ENCODE assay signal across 8 mouse cellular contexts in the genomic region with DNA sequence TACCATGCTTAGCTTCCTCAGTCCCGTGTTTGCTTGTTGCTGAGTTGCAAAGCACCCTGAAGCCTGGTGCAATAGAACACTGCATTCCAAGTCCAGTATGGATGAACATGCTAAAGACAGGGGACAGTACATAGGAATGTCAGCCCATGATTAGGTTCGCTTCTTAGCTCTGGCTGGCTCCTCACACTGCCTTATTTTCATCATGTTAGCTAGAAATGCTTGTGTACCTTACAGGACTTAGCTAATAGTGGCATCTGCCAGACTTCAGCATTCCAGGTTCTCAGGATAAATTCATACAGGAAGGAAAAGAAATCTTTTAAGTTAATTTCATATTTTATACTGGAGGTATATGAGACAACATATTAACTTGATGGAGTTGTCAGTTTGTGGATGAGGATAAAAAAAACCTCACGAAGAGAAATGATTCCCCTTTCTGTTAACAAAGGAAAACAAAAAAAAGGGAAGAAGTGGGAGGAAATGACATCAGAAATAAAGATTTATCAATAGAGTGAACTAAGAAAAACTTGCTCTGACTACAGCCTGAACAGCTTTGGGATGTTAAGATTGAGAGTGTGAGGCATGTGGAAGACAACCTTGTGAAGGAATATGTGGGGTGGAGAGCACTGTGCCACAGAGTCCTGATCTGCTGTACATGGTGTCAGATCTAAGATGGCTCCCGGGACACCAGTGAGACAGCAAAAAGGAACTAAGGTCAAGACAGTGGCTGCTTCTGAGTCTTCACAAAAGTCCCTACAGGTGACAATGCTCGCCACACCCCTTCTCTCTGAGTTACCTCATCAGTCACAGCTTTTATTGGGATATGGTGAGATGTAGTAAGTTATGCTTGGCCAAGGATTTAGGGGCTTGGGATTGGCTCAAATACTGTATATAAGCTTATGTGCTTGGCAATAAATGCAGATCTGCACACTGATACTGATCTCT. TPM values are rescaled to one million over a fixed set of nuclear protein-coding genes. Genes with fewer than 3 reads are reported as not detected.
DNase-seq lines count a peak whose midpoint lies in the region; ATAC-seq and TF ChIP-seq lines count a peak whose summit lies in the region.

No protein-coding gene starts in this region.

- no peak for DNase-seq in liver, adult 2 months (ENCODE audit: extremely low read depth, low read depth, low spot score)
- DNase-seq in liver = no peak
- no peak for DNase-seq in intestine, embryonic 14.5 days (ENCODE audit: low spot score)
- no peak for DNase-seq in right cerebral cortex, adult 18-20 months
- DNase-seq in adrenal gland, postnatal 10 days = no peak
- no peak for DNase-seq in thymus, postnatal 0 days (ENCODE audit: low spot score)

- peak; percentile 9; the same call in 1 of the 2 replicates for ATAC-seq in intestine, embryonic 14.5 days (replicated peaks; ENCODE audit: low FRiP score, low TSS enrichment, low read depth)
- peak; percentile 29; the same call in 1 of the 2 replicates for ATAC-seq in monocyte, adult 5-6 weeks (replicated peaks; ENCODE audit: insufficient number of reproducible peaks, low FRiP score, low TSS enrichment, poor library complexity, severe bottlenecking)

- no peaks in the 10 kb centered on the region for H3K36me3 ChIP-seq in liver, adult 2 months (ENCODE audit: control insufficient read depth, insufficient read depth, low read length)
- H3K36me3 ChIP-seq in intestine, embryonic 14.5 days (ENCODE audit: control insufficient read depth, insufficient read depth, low read length) = no peaks in the 10 kb centered on the region

- no peak for TF ChIP-seq POLR2A in liver, adult 2 months (IDR thresholded peaks at IDR 0.05; ENCODE audit: extremely low read depth, insufficient read depth, low read length)
- no peak for TF ChIP-seq POLR2A in cortical plate, adult 2 months (IDR thresholded peaks at IDR 0.05; ENCODE audit: extremely low read depth, insufficient read depth, low read length)

- peaks cover 11% of the 10 kb centered on the region; the same call in 1 of the 2 replicates for H3K79me2 ChIP-seq in liver, adult 2 months (ENCODE audit: control insufficient read depth, insufficient read depth, low read length)

- no peak for TF ChIP-seq CTCF in liver, adult 2 months (IDR thresholded peaks at IDR 0.05; ENCODE audit: low read depth, low read length)
- no peak for TF ChIP-seq CTCF in cortical plate, adult 2 months (IDR thresholded peaks at IDR 0.05; ENCODE audit: extremely low read depth, insufficient read depth, low read length)

- H3K9ac ChIP-seq in liver, adult 2 months (ENCODE audit: low read depth, low read length) = peak overlapping the region; percentile 29
- H3K9ac ChIP-seq in intestine, embryonic 14.5 days (ENCODE audit: low read length) = peak overlapping the region; percentile 40

- H3K4me1 ChIP-seq in liver, adult 2 months (ENCODE audit: control insufficient read depth, insufficient read depth, low read length) = peaks cover 11% of the 10 kb centered on the region
- peaks cover 2% of the 10 kb centered on the region; the same call in 1 of the 2 replicates for H3K4me1 ChIP-seq in cortical plate, adult 2 months (ENCODE audit: control insufficient read depth, insufficient read depth, low read length)
- H3K4me1 ChIP-seq in intestine, embryonic 14.5 days (replicated peaks; ENCODE audit: control insufficient read depth, insufficient read depth, low read length) = peaks cover 7% of the 10 kb centered on the region

- WGBS in liver, adult 2 months = 56% methylated on average over 5 of the region's 5 CpGs
- 63% methylated on average over 5 of the region's 5 CpGs for WGBS in intestine, embryonic 14.5 days

- H3K27me3 ChIP-seq in liver, adult 2 months (ENCODE audit: control insufficient read depth, insufficient read depth, low read length) = no peaks in the 10 kb centered on the region
- H3K27me3 ChIP-seq in intestine, embryonic 14.5 days (replicated peaks; ENCODE audit: control insufficient read depth, insufficient read depth, low read length) = no peaks in the 10 kb centered on the region

- H3K9me3 ChIP-seq in intestine, embryonic 14.5 days (ENCODE audit: control insufficient read depth, low read length) = no peaks in the 10 kb centered on the region

- peak overlapping the region; percentile 67 for H3K4me2 ChIP-seq in intestine, embryonic 14.5 days (ENCODE audit: low read length)

- peak overlapping the region; percentile 47 for H3K27ac ChIP-seq in liver, adult 2 months (replicated peaks; ENCODE audit: insufficient read depth, low read depth, low read length)
- no peak overlapping the region for H3K27ac ChIP-seq in cortical plate, adult 2 months (ENCODE audit: insufficient read depth, low read length)
- no peak overlapping the region for H3K27ac ChIP-seq in intestine, embryonic 14.5 days (ENCODE audit: low read depth)

- H3K4me3 ChIP-seq in liver, adult 2 months (ENCODE audit: insufficient read depth, low read depth, low read length) = peak overlapping the region; percentile 35
- H3K4me3 ChIP-seq in cortical plate, adult 2 months (ENCODE audit: insufficient read depth, low read length) = peak overlapping the region; percentile 3; the same call in 1 of the 2 replicates
- H3K4me3 ChIP-seq in intestine, embryonic 14.5 days (ENCODE audit: low read depth, low read length) = peak overlapping the region; percentile 42

RNA-seq across cellular contexts. Expression of a gene that starts 1.0 kb away (rescaled TPM):
- total RNA-seq in liver, adult 2 months (2014; rRNA removed) = 21.2 and 22.9 TPM in 2 replicates
- polyA plus RNA-seq in liver, adult 2 months (2012; rRNA removed) = 5.9 and 6.6 TPM in 2 replicates
- 17.7 and 17.8 TPM in 2 replicates for polyA plus RNA-seq in cortical plate, adult 2 months (2012; rRNA removed)
- polyA plus RNA-seq in intestine, embryonic 14.5 days (2014; fragmentation: Nextera tagmentation; extraction: Ambion mirVana) = 12.8 and 13.8 TPM in 2 replicates
- 23.8 to 40.6 TPM (median 30.4 TPM) in 3 replicates for total RNA-seq in monocyte, adult 5-6 weeks (2017)
- 10 to 100 TPM; 42.6 to 60.7 TPM for total RNA-seq in adrenal gland, postnatal 10 days (2021)
- 5.6 and 10.3 TPM in 2 replicates for polyA plus RNA-seq in thymus, postnatal 0 days (2015; fragmentation: Nextera tagmentation; extraction: Ambion mirVana)

RNA-seq across cellular contexts. Expression of a gene that starts 9.1 kb away (rescaled TPM):
- total RNA-seq in liver, adult 2 months (2014; rRNA removed) = 0.18 and 0.34 TPM in 2 replicates
- polyA plus RNA-seq in liver, adult 2 months (2012; rRNA removed) = 0.09 and 0.22 TPM in 2 replicates
- 0.04 TPM in 1 of 2 replicates, not detected in the other for polyA plus RNA-seq in cortical plate, adult 2 months (2012; rRNA removed)
- 0.04 and 0.05 TPM in 2 replicates for polyA plus RNA-seq in intestine, embryonic 14.5 days (2014; fragmentation: Nextera tagmentation; extraction: Ambion mirVana)
- 0.19 to 0.49 TPM (median 0.21 TPM) in 3 replicates for total RNA-seq in monocyte, adult 5-6 weeks (2017)
- total RNA-seq in adrenal gland, postnatal 10 days (2021) = under 1 TPM; 0.15 to 0.27 TPM
- 0.75 and 1.0 TPM in 2 replicates for polyA plus RNA-seq in thymus, postnatal 0 days (2015; fragmentation: Nextera tagmentation; extraction: Ambion mirVana)

RNA-seq across cellular contexts. Expression of a gene that starts 46.4 kb away (rescaled TPM):
- 1.0 and 1.3 TPM in 2 replicates for total RNA-seq in liver, adult 2 months (2014; rRNA removed)
- 0.70 and 0.76 TPM in 2 replicates for polyA plus RNA-seq in liver, adult 2 months (2012; rRNA removed)
- polyA plus RNA-seq in cortical plate, adult 2 months (2012; rRNA removed) = not detected in 2 replicates
- 1.3 and 1.9 TPM in 2 replicates for polyA plus RNA-seq in intestine, embryonic 14.5 days (2014; fragmentation: Nextera tagmentation; extraction: Ambion mirVana)
- total RNA-seq in monocyte, adult 5-6 weeks (2017) = 0.78 to 1.9 TPM (median 1.3 TPM) in 3 replicates
- under 1 TPM; 0.30 to 0.54 TPM for total RNA-seq in adrenal gland, postnatal 10 days (2021)
- polyA plus RNA-seq in thymus, postnatal 0 days (2015; fragmentation: Nextera tagmentation; extraction: Ambion mirVana) = 17.4 and 17.8 TPM in 2 replicates
